Comparison of ENCODE assay signal across 25 mouse cellular contexts in genomic region chr2:131364689-131365088, GRCm38 (mm10).
"Had no signal": no experiment of that assay in that cellular context is flagged by ENCODE, and none has a peak within 500 bp of the region (broad histone marks: within the 10 kb centered on the region; RNA-seq: fewer than 3 reads in every experiment).

No protein-coding gene starts in this region.

- H3K4me1 ChIP-seq: heart, embryonic 10.5 days; heart, embryonic 12.5 days; hindbrain, embryonic 10.5 days; hindbrain, embryonic 12.5 days; hindbrain, embryonic 15.5 days; kidney, embryonic 15.5 days; limb, embryonic 10.5 days; limb, embryonic 12.5 days had no signal

- DNase-seq: gastrocnemius, postnatal 14 days; gastrocnemius, postnatal 36 days; heart, adult 18-20 months; heart, postnatal 10 days; heart, postnatal 4 days; kidney, adult 11 months; kidney, adult 2 months; kidney, adult 9 months; kidney, postnatal 10 days; kidney, postnatal 25 days; kidney, postnatal 4 days; liver had no signal

- H3K27me3 ChIP-seq: hindbrain, embryonic 12.5 days; hindbrain, embryonic 15.5 days; kidney, embryonic 15.5 days; limb, embryonic 12.5 days had no signal

- H3K9me3 ChIP-seq: heart, embryonic 10.5 days; heart, embryonic 12.5 days; hindbrain, embryonic 10.5 days; hindbrain, embryonic 12.5 days; hindbrain, embryonic 15.5 days; kidney, embryonic 15.5 days; limb, embryonic 10.5 days; limb, embryonic 12.5 days had no signal

- ATAC-seq: hindbrain, postnatal 0 days; intestine, embryonic 16.5 days had no signal

- H3K27ac ChIP-seq: heart, embryonic 10.5 days; hindbrain, embryonic 10.5 days; hindbrain, embryonic 12.5 days; hindbrain, embryonic 15.5 days; hindbrain, postnatal 0 days; kidney, embryonic 15.5 days; layer of hippocampus, adult 2 months; left cerebral cortex, adult 2 months; limb, embryonic 10.5 days; limb, embryonic 12.5 days had no signal

- H3K4me3 ChIP-seq: heart, embryonic 10.5 days; heart, embryonic 12.5 days; hindbrain, embryonic 10.5 days; hindbrain, embryonic 12.5 days; hindbrain, embryonic 15.5 days; kidney, embryonic 15.5 days; layer of hippocampus, adult 2 months; left cerebral cortex, adult 2 months; limb, embryonic 10.5 days; limb, embryonic 12.5 days had no signal

- H3K36me3 ChIP-seq: heart, embryonic 10.5 days; heart, embryonic 12.5 days; hindbrain, embryonic 10.5 days; hindbrain, embryonic 12.5 days; hindbrain, embryonic 15.5 days; kidney, embryonic 15.5 days; limb, embryonic 10.5 days; limb, embryonic 12.5 days had no signal

- H3K9ac ChIP-seq: heart, embryonic 12.5 days; hindbrain, embryonic 12.5 days; hindbrain, embryonic 15.5 days; kidney, embryonic 15.5 days; limb, embryonic 12.5 days had no signal

- H3K4me2 ChIP-seq: heart, embryonic 12.5 days; hindbrain, embryonic 12.5 days; hindbrain, embryonic 15.5 days; kidney, embryonic 15.5 days; limb, embryonic 12.5 days; liver, embryonic 11.5 days had no signal
